Mouse (Mus musculus): ENCODE results near the gene Ttk. TPM values are rescaled to one million over a fixed set of nuclear protein-coding genes. Genes with fewer than 3 reads are reported as not detected.

Gene Ttk
- 1 to 10 TPM; 1.3 to 4.0 TPM for polyA plus RNA-seq (2017; shearing (Covaris generic))

DNA sequence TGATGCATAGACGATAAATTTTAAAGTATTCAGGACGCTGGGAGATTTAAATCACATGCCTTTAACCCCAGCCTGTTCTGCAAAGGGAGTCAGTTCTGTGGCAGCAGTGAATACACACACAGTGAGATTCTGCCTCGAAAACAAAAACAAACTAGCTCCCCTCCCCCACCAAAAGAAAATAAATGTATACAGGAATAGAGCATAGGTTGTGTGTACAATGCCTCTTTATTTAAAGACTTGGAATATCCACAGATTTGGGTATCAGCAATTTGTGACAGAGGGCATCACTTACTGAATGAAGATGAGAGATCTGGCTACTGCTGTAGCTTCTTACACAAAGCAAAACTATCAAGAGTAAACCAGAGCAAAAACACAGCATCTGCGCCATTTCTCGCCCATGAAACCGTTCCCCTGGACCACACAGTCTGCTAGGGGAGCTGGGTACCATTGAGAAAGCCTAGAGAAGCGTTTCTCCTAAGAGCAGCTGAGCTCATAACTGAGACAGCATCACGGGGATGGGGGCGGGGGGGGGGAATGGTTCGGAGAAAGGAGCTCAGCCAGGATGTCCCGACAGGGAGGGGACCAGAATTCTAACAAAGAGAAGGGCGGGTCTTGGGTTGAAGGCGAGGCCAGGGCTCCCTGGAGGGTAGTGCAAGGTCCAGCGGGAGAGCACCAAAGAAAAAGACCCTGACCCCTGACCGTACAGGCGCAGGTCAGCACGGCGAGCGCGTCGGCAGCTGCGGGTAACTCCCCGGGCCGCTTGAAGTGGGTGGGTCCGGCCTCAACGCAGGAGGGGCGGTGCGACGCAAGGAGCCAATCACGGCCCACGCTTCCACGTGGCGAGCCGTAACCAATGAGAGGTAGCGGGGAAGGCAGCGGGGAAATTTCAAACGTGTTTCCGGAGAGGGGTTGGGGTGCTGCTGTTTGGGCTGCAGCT lies at the start of gene Ttk:
TSS of gene Ttk (plus strand) at position 879 of the 937 bp plus-strand sequence.
- ATAC-seq = peak; percentile 95

DNA sequence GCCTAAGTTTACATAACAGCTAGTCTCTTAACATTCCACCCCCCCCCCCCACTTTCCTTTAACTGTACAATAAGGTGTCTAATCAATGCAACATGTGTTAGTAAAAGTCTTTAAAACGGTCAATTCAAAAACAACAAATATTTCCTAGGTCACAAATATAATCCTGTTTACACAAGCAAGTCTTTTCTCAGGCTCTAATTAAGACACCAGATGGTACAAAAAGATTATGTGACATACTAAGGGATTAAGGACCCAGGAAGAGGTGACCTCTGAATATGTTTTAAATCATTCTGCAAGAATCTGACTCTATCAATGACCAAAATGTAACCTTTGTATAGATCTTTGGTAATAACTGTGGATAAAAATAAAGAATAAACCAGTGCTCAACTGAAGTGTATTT lies 49.0 kb upstream of the Ttk start:
- no peak for ATAC-seq

DNA sequence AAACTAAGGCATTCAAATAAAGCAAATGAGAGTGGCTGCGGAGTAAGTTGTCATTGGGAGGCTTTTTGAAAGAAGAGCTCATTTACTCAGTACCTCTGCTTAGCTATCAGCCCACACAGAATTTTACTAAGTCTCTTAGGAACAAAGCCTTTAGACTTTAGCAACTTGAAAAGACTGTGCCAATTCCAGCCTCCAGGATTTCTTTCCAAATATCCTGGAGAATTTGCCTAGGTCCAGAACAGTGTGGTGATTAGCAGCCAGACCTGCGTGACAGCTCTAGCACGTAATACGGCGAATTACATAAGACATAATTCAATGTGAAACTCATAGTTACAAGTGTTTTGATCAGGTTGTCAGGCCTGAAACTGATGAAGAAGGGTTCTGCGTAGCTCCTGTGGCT lies 45.2 kb upstream of the Ttk start:
- ATAC-seq = no peak

DNA sequence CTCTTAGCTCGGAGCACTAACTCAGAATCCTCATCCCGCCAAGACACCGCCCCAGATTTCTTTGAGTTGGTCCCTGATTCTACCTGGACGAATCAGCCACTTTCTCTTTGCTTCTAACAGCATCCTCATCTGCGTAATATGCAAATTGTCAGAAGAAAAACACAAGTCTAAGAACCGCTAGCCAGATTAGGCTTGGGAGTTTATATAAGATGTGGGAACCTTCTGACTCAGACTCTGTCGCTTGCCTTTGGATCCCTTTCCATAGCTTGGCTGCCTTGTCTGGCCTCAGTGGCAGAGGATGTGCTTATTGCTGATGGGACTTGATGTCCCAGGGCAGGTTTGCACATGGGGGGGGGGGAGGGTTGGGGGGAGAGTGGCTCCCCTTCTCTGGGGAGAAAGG lies 37.6 kb upstream of the Ttk start:
- ATAC-seq = no peak

DNA sequence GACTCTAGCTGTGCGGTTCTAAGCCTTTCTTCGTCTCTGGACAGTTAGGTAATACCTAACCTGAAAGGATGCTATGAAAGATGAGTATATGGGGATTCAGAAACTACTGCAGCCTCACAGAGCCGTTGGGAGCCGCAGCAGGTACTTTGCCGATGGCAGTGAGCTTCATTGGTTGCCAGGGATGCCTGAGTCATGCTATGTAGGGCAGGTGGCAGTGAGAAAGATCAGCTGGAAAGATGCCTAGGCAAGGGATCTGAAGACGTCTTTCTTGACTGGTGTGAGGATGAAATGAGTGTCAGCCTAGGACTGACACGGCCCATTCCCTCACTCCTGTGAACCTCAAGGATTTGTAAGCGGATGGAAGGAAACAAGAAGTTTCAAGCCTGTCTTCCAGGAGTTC lies 36.6 kb upstream of the Ttk start:
- no peak for ATAC-seq

DNA sequence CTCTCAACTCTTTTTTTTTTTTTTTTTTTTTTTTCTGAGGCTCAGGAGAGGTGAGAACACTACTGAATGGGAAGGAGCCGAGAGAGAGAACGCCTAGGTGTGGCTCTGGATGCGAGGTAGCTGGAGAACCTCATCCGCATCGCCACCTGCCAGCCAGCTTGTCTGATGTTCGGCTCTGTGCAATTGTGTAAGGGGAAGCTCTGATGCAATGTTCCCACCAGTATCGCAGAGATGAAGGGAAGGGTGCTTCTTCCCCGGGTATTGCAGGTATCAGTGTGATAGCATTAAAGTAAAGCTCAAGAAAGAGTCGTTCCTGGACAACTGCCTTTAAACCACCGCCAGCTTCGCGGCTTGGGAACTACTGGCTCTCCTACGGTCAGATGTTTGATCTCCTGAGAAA lies 30.1 kb upstream of the Ttk start:
- no peak for ATAC-seq

DNA sequence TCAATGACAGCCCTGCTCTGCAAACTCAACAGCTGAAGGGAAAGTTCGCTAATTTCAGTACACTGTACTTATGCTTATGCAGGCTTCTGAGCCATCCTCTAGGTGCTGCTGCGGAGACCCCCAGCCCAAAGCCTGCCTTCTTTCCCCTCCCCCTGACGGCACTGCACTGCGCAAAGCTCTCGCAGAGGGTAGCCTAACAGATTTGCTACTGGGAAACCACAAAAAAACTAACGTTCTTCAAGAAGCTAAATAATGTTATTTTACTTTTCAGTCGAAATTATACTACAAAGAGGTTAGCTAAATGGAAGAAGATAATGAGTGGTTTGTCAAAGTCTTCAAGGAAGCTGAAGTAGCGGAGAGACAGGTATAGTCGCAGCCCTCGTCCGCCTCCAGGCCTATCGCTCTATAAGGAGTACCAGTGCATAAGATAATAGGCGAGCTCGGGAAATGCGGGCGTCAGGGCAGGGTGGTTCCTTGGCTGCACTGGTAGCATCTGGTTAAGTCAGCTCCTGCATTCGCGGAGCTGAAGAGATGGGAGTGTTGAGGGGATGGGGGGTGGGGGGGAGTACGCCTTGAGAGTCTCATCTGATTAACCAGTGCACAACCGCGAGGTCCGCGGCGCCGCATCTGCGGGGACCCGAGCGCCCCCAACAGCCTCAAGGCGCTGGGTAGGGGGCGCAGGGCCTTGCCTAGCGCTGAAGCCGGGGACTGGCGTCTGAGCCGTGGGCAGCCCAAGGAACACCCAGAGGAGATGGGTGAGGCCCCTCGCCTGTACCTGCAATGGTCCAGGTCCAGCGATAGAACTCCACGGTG lies 29.1 kb upstream of the Ttk start:
- peak; percentile 24 for ATAC-seq

DNA sequence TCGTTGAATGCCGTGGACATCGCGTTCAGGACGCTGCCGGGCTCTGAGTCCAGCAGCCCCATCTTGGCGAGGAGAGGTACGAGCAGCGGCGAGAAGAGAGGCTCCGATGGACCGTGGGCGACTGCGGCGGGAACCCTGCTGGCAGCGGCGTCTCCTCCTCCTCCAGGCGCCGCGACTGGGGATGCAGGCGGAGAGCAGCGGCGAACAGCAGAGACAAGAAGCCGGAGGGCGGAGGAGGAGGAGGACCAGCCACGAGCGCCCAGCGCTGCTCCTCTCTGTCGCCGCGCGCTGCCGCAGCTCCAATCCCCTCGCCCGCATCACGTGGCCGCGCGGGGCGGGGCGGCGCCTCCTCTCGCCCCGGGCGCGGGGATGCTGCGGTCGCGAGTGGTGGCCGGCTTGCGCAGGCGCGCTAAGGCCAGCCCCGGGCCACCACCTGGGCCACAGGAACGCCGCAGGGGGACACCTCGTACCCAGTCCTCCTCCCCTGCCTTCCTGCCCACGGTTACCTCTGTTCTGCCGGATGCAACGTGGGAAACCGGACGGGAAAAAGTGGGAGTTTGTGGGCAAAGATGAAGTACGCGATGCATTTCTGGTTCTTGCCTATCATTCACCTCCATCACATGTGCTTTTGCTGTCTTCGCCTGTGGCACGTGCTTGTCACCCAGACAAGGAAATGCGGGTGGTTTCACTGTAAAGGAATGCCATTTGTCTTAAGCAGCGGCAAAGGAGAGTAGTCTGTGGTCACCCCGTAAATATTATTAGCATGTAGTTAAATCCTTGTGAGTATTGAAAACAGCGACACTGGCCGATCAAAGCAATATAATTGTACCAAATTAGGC lies 28.3 kb upstream of the Ttk start, which contains the start of gene Elovl4:
TSS of gene Elovl4 (minus strand) at position 301 of the 839 bp plus-strand sequence.
- peak; percentile 74 for ATAC-seq

DNA sequence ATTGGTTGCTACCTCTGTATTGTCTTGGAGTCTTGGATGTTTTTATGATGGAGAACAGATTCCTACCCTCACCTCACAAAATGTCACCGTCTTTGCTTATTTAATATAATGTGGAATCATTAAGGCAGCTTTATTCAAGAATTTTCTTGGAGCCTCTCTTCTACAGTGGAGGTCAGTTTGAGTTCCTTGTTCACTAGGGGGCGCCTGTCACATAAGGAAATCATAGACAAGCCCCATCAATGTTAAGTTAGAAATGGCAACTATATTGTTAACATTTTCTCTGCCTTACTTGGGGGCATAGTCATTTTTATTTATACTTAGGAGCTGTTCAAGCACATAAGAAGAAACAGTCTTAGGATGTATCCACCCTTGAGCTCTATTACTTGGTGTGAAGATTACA lies 26.9 kb upstream of the Ttk start:
- peak; percentile 59 for ATAC-seq

DNA sequence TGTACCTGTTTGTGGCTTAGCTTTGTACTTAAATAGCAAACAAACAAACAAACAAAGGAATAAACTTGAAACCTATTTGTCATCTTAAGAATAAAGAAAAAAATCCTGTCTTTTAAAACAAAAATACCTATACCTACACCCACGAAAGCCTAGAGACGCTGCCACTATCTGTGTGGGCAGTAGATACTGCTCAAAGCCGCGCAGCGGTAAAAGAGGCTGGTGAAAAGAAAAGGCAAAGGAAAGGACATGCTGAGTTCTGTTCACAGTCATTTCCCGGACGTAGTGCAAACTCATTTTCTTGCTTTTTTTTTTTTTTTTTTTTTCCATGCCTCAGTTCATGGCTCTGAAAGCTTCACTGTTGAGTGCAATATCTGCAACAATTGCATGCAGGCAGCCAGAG lies 15.3 kb upstream of the Ttk start:
- ATAC-seq = no peak

DNA sequence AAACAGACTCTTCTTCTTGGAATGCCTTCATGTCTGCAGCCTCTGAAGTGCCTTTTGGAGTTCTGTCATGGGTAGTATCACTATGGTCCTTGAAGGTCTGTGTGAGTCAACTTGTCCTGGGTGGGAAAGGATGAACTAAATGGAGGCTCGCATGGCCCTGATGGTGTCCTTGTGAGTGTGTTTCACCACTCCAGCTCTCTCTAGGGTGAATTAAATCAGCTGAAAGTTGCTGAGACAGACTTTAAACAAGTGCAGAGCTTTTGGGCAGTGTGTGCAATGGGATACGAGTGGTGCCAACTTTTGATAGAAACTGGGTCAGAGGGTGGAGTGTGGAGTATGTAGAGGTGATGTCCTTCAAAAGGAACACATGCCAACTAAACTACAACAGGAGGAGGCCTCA lies 13.5 kb upstream of the Ttk start:
- no peak for ATAC-seq

DNA sequence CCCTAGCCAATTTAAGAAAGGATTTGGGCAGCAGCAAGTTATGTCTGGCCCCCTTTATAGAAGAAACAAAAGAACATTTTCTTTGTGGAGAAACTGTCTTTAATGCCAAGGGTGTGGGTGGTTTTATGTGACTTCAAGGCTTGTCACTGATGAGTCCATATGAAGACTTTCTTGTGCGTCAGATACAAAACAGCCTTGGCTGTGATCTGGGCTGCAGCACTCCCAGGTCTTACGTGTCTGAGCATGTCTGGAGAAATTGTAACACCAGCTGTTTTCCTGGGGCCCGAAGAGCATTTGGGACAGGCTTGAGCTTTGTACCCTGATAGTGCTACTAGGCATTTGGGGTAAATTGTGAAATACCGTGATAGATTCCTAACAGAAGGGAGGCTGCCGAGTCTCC lies 11.6 kb upstream of the Ttk start:
- no peak for ATAC-seq

DNA sequence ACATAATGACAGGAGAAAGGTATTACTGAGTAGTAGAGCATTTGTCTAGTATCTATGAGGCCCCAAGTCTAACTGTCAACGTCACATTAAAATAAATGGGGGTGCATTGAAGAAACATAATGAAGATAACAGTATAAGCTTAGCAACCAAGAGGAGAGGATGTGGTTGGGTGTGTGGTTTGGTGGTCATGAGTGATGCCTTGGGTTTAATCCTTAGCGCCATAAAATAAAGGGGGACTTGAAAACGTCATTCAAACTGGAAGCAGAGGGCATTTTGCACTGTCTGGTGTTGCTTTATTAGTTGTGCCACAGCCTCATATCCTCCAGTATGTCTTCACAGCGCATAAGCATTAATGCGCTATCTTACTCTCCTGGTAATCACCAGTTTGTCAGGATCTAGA lies 4.6 kb upstream of the Ttk start:
- ATAC-seq = peak; percentile 24

DNA sequence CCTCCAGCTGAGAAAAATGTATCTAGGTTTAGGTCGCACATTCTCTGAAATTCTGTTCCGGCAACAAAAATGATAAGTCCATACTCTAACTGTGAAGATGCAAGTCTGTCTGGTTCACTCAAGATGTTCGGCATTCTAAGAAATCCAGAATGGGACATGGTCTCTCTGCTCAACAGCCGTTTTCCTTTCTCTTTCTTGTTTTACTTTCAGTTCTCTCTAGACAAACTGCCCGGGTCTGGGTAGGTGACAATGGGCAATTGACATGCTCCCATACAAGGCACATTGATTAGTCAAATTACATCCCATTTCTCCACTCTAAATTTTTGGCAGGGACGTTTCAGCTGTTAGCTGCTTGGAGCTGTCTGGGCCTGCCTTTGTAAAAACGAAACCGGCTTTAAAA lies 3.3 kb upstream of the Ttk start:
- peak; percentile 14 for ATAC-seq

DNA sequence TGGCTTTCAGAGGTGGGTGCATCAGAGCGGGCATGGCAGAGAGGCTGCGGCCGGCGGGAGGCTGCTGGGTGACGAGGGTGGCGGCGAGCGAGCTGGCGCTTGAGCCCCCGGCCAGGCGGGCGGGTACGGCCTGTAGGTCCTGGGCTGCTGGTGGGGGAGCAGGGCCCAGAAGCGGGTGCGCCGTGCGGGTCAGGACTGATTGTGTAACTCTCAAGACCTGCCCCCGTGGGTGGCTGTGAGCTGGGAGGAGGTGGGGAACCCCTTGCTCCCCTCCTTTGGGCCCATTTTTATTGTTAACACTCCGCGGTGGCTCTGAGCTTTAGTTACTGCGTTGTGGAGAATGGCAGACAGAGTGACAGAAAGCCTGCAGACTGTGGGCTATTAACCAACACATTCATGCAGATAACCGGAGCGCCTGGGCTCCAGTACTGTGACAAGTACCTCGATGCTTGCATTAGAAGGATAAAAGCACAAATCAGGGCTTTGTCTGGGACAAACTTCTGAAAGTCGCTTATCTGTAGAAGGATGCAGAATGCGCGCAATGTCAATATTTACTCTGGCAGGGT lies 342 bp downstream of the Ttk start:
- no peak for ATAC-seq

DNA sequence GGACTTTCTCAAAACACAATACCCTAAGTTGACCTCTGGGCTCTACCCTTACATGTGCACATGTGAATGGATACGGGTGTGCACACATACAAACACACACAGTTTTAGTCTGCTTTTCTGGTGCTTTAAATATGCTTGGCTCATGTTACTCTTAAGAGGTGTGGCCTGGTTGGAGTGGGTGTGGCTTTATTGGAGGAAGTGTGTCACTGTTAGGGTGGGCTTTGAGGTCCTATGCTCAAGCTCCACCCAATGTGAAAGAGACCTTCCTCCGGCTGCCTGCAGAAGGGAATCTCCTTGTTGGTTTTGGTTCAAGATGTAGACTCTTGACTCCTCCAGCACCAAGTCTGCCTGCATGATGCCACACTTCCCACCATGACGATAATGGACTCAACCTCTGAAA lies 18.0 kb downstream of the Ttk start:
- ATAC-seq = no peak

DNA sequence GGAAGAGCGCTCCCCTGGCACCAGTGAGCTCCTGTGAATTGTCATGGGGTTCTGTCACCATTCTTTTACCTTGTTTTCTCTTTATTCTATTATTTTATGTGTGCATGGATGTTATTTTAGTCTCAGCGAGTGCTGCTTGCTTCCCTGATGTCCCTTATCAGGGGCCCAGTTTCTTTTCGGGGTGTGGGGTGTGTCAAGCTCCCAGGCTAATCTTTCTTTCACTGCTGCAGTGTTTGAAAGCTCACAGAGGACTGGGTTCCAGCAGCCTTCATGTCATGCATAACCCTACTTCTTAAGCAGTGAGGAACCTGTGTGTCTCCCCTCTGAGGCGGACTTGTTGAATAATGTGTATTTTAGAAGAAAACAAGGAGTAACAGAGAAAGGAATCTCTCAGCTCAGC lies 30.7 kb downstream of the Ttk start:
- ATAC-seq = no peak

DNA sequence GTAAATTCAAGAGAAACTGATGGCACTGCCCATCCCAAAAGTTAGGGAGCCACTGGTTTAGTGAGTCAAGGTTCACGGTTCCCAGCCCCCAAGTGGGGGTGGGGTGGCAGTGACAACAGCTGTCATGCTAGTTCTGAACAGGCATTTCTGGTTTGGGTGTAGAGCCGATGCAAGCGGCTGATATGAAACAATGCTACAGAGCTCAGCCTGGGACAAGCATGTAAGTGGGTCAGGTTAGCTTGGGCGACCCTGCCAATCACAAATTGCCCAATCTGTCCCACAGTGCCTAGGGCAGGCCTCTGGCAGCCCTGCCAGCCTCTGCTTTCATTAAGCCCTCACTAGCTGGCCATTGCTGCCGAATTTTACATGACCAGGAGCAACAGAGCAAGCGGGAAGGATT lies 47.7 kb downstream of the Ttk start:
- no peak for ATAC-seq

DNA sequence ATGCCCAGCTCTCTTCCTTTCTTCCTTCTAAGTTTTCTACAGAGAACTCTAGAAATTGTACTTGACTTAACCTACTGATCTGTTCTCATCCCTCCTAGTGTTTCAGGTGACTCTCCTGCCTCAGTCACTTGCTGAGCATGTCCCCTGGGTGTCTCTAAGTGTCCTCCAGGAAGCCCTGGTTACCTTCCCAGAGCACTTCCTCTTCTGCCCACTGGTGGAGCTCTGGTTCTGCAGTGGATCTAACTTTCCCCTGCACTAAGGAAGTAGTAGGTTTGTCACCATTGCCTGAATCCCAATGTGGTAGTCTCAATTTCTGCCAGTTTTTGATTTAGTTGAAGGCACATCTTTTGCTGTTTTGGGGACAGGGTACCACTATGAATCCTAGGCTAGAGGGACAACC lies 51.7 kb downstream of the Ttk start:
- ATAC-seq = peak; percentile 64

DNA sequence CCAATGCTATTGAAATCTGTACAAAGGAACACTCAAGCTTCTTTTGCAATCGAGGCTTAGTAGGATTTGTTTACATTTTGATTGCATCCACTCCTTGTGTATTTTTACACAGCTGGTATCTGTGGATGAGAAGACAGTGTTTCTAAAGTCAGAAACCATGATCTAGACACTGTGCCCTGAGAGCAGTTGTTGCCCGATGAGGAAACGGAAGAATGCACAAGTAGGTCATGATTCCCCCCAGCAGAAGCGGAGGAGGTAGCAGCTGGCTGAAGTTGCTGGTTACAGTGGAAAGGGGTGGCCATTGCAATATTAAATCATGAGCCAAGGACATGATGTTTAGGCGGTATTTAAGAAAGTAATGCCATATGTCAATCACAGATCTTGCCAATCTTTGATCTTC lies 53.7 kb downstream of the Ttk start:
- ATAC-seq = no peak

DNA sequence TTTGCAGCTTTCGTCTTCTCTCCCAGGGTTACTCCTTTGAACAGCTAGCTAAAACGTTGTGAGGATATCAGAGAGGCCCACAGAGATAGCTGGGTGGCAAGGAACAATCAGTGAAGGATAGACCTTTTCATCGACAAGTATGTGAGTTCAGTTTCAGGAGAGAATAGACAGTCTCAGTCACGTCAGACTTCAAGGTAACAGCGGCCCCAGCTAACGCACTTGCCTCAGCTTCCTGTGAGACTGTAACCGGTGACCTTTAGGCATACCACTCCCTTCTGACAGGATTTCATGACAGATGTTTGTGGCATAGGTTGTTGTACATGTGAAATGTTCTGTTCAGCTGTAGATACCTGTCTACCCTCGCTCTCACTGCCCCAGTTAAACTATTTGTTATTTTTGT lies 58.6 kb downstream of the Ttk start:
- ATAC-seq = peak; percentile 95

DNA sequence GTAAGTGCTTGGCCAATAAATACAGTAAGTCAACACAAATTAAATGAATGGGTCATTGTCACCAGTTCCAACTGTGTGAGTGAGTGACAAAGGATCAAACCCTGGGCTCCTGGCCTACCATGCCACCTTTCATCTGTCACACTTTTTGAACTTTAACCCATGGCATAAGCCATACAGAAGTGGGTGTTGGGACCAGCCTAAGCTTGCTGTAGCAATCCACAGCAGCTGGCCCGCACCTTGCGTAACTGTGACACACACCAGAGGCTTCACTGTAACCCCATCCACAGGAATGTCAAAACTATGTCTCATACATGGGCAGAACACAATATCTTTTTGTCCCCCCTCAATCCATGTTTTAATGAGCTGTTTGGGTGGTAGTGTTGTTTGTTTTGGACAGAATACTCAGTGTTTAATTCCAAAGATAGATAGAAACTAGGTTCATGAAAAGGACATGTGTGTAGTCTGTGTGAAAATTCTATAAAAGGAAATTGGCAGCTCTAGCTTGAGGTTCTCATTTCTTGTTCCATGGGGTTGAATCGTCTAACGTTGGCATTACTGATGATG lies 59.4 kb downstream of the Ttk start:
- no peak for ATAC-seq
